Mouse (Mus musculus) bone marrow macrophage, adult 2 months (primary cell): ENCODE data around the gene Slc9c1.

Experiments
- CTCF ChIP-seq: IDR thresholded peaks from 2 replicates; pipeline ENCODE4 v1.5.1; 2012; ENCODE audit warnings: low read depth, mild to moderate bottlenecking, low read length, moderate library complexity
- POLR2A ChIP-seq: IDR thresholded peaks from 2 replicates; pipeline ENCODE4 v1.6.1; 2012; ENCODE audit warnings: mild to moderate bottlenecking, low read depth, low read length, borderline replicate concordance

GRCm38 (mm10) chr16:45644380-45644779 is 109.3 kb downstream of the Slc9c1 start:
- TF ChIP-seq CTCF (no peak), POLR2A (no peak)
